Mouse (Mus musculus): ENCODE results near the gene B4galt7.

- no peak for TF ChIP-seq CTCF (conservative IDR thresholded peaks at IDR 0.05; ENCODE audit: insufficient read depth, insufficient read length, low read depth, low read length)
- no peak for TF ChIP-seq POLR2A (IDR thresholded peaks at IDR 0.05; ENCODE audit: low read depth, low read length)
These were observed 42.2 kb upstream of the B4galt7 start for GRCm38 (mm10) chr13:55557499-55557898.

All from kidney, adult 2 months (tissue).